Mouse (Mus musculus) heart, postnatal 10 days (tissue): ENCODE results near the gene Elf1. TPM values are rescaled to one million over a fixed set of nuclear protein-coding genes. Genes with fewer than 3 reads are reported as not detected.
A peak's percentile ranks its signal among the peaks of the same experiment; 100 is the strongest.
"Not testable (repeated sequence)": the region's sequence is repeated elsewhere in the genome, so short reads cannot be mapped to it uniquely, and the experiment has no call there.

Experiments
- DNase-seq, 2 experiments: peaks; one replicate each; pipeline ENCODE4 v3.0.0; 2021
- intact Hi-C: fragments of 180-260 bp; cut with DNase I; formaldehyde crosslinking; loops from one replicate; pipeline ENCODE4 v1.15.1; 2025
- total RNA-seq, 2 experiments: library from RNA; stranded (reverse); gene quantifications; 2 replicates each; pipeline ENCODE4 v1.2.3; 2021

Gene Elf1
- total RNA-seq, 2 experiments from 2014 or later = 21.3 to 23.3 TPM

DNA sequence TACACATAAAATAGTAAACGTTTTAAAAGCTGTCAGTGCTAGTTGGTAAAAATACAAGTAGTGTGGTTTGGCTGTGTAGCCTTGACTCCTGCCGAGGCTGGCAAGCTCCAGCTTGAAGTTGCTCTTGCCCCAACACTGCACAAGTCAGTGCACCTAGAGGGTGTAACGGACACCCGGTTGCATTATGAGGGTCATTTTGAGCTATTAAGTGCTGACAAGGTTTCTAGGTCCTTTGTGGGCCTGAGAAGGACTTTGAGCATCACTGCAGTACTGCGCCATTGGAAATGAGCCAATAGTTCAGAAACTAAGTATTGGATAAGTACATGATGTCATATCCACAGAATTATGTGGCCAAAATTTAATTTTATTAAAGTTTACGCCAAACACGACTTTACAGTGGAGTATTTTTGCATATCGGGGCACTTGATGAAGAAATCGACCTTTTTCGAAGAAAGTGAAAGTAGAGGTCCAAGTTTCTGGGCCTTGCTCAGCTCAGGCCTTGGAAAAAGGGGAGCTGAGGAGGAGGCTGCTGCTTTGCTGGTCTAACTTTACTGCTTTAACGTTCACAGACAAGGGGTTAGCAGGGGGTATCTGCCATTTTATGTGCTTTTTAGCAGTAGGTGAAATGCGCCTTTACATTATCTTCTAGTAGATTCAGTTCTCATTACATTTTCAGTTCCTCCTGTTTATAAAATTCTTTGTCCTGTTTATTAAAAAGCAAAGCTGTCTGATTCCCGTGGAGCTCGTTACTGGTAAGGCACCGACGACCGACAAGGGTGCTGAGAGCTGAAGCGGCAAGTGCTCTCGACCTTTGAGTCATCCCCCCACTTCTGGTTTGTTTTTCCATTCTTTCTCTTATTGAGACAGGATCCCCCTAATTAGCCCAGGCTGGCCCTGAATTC, 38.0 kb downstream of the Elf1 start:
- intact Hi-C loops = no loop called here
- no peak for DNase-seq

DNA sequence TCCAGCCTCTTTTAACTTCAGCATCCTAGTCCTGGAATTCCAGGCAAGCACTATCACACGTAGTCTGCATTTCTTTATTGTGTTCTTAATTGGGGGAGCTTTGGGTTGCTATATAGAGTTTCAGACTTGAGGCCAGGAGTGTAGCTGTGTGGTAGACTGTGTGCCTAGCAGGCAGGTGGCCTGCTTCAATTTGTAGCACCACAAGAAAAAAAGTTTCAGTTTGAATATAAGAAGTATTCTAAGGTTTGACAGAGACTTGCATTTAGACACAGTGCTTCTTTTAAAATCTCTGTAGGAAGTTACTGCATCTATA, 38.6 kb downstream of the Elf1 start:
- no peak for DNase-seq
- intact Hi-C loops = no loop called here

DNA sequence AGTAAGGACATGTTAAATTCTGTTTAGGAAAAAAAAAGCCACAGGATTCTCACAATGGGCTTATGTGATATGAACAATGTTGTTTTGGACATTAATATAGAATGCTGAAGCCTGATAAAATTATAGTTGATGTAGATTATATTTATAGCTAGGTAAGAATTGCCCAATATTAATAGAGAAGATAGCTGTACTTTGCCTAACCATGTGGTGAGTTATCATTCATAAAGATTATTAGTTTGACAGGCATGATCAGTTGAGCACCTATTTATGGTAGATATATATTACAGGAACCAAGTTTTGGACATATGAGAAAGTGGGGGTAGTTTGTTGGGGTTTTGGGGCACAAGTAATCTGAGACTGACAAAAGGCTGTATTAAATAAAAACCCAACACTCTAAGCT, 39.6 kb downstream of the Elf1 start:
- intact Hi-C loops = loop anchor here (5.0 kb wide), 1 partner anchor 42 kb away; no protein-coding TSS in a partner anchor
- DNase-seq = no peak

DNA sequence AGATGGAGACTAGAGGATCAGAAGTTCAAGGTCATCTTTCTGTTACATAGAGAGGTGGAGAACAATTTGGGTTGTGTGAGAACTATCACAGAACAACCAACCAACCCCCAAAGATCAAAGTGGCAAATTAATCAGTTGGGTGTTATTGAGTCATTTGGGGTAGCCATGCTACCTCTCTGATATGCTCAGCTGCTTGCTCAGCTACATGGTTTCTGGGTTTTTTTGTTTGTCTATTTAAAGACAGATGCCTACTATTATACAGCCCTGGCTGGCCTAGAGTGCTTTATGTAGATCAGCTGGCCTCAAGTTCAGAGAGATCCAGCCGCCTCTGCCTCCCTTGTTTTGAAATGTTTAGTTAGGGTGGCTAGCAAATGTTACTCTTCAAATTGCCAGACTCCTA, 40.1 kb downstream of the Elf1 start:
- no peak for DNase-seq
- intact Hi-C loops = loop anchor here (5.0 kb wide), 1 partner anchor 41 kb away; no protein-coding TSS in a partner anchor

DNA sequence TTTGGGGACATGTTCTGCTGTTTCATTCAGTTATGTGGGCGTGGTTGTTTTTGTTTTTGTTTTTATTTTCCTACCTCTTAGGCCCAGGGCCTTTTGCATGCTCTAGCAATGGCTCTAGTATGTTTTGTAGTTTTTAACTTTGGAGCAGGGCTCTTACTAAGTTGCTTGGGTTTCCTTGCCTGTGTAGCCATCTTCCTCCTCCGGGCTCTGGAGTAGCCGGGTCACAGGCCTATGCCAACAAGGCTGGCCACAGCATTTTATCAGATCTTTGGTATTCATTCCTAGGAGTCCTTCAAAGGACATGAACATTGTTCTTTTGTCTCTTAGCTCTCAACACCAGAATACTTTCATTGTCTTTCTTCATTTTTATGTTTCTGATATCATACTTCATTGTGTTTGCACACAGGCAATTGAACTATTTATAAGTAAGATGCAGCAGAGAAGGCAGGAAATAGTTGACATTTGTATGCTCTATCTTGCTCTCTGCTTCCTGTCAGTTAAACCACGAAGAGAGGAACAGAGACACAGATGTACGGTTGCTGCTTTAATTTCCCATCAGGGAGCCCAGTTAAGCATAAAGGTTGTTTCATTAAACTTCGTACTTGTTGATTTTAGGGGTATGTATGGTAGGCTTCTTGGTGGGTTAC, 40.6 kb downstream of the Elf1 start:
- DNase-seq = no peak
- intact Hi-C loops = loop anchor here (5.0 kb wide), 1 partner anchor 41 kb away; no protein-coding TSS in a partner anchor

DNA sequence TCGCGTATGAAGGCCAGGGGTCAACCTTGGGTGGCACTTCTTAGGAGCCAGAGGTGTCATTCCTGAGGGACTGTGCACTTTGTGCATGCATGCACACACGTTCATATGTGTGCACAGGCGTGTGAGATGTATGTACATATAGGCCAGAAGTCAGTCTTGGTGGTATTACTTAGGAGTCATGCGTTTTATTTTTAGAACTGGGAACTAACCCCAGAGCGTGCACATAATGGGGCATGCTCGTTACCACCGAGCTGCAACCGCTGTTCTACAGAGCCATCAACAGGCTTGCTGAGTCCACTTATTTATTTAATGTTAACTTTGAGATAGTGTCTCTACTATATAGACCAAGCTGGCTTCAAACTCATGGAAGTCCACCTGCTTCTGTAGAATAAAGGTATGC, 41.4 kb downstream of the Elf1 start:
- intact Hi-C loops = loop anchor here (5.0 kb wide), 1 partner anchor 40 kb away; no protein-coding TSS in a partner anchor
- no peak for DNase-seq

DNA sequence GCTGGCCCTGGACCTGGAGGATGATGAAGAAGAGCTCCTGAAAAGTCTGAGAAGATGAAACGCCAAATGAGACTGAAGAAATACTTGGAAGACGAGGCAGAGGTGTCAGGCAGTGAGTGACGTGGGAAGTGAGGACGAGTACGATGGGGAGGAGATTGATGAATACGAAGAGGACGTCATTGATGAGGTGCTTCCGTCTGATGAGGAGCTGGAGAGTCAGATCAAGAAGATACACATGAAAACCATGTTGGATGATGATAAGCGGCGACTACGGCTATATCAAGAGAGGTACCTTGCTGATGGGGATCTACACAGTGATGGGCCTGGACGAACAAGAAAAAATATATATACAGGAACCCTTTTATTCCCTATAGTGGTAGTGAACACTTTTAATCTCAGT, 45.1 kb downstream of the Elf1 start:
- intact Hi-C loops = not testable (repeated sequence)

DNA sequence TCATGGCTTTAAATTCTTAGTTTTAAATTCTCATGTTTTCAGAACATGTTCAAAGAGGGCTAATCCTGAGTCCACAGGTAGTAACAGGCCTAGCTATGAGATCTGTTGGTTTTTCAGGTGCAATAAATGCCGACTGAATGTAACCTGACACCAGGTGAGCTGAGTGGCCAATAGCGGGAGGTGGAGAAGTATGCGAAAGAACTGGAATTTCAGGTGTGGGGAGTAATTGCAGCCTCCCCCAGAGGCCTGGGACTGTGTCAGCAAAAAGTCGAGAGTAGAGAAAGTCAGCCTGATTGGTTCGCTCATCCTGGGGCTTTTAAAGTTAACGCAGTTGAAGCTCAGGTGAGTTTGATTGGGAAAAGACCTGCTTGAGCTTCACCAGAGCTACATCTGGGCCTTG, 46.7 kb downstream of the Elf1 start:
- DNase-seq = no peak
- intact Hi-C loops = no loop called here

More for the DNA sequence above, 45.1 kb downstream of the Elf1 start:
- DNase-seq = not testable (repeated sequence)

DNA sequence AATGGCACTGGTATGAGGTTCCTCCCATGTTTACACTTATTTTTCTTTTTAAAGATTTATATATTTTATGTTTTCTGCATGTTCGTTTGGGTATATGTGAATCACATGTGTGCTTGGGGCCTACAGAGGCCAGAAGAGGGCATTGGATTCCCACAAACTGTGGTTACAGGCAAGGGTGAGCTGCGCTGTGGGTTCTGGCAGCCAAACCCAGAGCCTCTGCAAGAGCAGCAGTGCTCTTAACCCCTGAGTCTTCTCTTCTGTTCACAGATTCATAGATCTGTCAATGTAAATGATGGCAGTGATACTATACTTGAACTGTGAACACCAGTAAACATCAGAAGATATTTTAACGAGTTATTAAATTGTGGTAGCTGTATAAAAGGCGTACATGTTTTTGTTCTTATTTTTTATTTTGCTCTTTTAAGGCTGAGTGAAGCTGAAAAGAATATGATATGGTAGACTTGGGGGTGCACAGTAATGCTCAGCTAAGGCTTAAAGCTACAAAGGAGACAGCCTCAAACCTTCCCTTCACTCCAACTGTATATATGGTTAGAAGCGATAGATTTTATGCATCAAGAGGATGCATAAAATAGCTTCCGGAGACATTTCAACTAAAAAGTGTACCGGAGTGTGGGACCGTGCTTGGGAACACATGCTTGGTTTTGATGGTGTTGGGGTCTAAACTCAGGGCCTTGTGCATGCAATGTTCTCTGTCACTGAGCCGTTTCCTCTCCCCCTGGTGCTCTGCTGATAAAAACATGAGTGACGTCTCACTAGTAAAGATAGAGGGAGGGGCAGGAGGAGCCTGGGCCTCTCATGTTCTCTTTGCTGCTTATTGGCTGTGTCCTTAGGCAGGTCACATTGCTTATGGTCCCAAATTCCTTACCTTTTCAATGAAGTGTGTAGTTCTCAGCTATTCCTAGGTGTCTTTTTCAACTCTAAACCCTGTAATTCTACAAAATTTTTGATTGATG, 48.9 kb downstream of the Elf1 start:
- intact Hi-C loops = loop anchor here (10.0 kb wide), 1 partner anchor 45 kb away; the partner anchor contains the start of genes Elf1 and Wbp4

DNA sequence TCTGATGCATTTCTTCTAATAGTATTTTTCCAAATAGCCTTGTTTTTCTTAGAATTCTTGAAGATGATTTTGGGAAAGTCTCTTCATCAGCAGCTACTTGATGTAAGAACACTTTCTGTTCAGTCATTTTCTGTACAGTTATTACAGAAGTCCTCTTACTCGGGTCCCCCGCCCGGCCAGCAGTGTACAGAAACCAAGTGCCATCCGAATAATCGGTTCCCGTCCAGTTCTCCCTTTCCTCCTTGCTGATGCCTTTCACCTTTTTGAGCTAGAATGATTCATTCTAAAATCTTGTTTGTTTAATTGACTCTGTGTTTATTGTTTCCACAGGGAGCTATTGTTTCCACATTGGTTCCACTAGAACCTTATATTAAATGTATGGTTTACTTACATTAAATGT, 49.8 kb downstream of the Elf1 start:
- intact Hi-C loops = loop anchor here (10.0 kb wide), 1 partner anchor 46 kb away; the partner anchor contains the start of genes Elf1 and Wbp4
- DNase-seq = no peak

More for the DNA sequence above, 48.9 kb downstream of the Elf1 start:
- DNase-seq = no peak

DNA sequence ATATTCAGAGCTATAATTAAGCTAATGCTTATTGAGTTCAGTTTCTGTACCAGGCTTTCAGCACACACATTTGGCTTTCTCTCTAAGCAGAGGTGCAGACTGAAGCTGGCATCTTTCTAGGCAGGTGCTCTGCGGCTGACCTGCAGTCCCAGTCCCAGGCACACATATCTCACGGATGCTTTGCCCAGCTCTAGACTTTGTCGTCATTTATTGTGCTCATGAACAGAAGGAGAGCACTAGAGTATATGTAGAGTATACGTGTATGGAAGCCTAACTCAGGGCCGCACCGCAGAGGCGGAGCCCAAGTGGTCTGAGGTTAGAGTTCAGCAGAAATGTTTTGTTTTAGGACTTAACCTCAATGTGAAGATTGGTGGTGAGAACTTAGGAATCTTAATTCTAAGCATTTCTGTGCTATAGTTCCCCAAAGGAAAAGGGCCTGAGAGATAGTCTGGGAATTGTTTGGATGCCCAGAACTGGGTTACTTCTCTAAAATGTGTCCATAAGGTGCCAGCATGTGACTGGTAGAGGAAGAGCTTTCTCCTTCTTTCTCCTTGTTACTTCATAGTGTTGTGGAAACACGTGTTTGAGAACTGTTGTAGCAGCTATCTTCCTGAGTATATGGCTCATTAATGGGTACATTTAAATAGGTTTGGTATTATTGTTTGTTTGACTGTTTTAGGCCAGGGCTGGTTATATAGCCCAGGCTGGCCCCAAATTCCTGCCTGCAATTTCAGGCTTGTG, 51.2 kb downstream of the Elf1 start:
- intact Hi-C loops = loop anchor here (10.0 kb wide), 1 partner anchor 47 kb away; the partner anchor contains the start of genes Elf1 and Wbp4
- DNase-seq = no peak

DNA sequence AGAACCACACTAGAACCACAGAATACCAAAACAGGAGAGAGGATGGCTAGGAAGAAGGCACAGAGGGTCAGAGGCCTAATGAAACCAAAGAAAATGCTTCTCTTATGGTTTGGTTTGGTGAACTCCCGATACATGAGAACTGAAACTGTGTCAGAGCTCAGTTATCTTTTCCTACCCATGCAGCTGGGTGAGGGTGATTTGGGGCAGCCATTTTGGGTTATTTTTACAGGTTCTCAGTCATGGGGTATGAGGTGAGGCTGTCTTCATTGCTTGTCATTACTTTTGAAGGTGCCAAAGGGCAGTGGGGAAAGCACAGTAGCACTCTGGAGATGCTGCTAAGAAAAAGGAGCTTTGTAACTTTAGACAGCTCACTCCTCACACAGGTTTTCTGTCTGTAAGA, 52.4 kb downstream of the Elf1 start:
- intact Hi-C loops = loop anchor here (10.0 kb wide), 1 partner anchor 49 kb away; the partner anchor contains the start of genes Elf1 and Wbp4
- no peak for DNase-seq

DNA sequence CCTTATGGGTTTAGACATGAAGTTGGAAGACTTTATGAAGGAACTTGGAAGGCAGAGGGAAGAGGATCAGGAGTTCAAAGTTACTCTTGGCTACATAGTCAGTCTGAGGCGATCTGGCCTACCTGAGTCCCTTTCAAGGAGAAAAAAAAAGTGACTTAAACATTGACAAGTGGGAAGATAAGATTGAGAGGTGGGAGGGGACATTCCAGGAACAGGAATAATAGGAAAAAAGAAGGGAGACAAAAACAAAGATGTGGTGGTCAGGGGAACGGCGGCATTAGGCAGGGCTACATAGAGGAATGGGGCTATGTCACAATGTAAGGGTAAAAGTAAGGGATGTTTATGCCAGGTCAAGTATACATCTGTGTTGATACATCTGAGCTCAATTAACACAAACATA, 53.2 kb downstream of the Elf1 start:
- intact Hi-C loops = loop anchor here (10.0 kb wide), 1 partner anchor 49 kb away; the partner anchor contains the start of genes Elf1 and Wbp4
- no peak for DNase-seq

DNA sequence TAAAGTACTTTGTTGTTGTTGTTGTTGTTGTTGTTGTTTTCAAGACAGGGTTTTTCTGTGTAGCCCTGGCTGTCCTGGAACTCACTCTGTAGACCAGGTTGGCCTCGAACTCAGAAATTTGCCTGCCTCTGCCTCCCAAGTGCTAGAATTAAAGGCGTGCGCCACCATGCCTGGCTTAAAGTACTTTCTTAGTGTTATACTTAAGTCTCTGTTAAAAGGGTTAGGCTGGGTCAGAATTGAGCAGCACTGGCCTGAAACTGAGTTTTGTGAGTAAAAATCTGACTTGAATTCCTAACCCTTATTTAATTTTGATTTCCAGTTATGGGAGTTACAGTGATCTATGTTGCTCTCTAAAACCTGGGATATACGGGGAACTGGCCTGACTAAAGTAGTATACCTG, 53.7 kb downstream of the Elf1 start:
- not testable (repeated sequence) for DNase-seq
- intact Hi-C loops = loop anchor here (10.0 kb wide), 1 partner anchor 50 kb away; the partner anchor contains the start of genes Elf1 and Wbp4

DNA sequence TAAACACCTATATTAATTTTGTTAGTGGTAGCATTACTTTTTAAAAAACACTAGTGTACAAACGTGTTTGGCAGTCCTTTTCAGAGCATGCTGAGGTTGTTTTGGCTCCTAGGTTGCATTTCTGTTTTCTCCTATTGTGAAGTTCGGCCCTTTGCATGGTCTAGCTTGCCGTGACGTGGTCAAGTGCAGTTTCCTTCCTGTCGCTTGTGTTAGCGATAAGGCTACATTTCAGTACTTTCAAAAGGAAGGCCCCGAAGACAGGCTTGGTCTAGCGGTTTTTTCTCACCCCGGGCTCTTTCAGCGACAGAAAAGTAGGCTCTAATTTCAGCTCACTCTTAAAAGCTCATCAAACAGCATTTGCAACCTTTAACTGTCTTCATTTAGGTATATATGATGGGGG, 54.3 kb downstream of the Elf1 start:
- intact Hi-C loops = loop anchor here (10.0 kb wide), 1 partner anchor 51 kb away; the partner anchor contains the start of genes Elf1 and Wbp4
- peak; percentile 57 to 66 for DNase-seq

DNA sequence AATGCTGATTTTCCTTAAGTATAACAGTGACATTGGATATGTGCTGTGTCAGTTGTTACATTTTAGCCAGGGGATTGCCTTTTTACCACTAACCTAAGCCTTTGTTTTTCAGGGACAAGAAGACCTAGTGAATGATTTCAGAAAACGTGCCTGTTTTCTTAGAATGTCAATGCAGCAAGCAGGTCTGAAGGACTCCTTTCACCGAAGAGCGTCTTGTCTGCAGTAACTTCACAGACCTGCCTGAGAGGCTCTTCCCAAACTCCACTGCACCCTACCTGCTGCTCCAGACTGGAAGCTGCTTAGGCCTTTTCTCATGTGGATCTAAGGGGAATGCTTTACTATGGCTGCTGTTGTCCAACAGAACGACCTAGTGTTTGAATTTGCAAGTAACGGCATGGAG, 55.0 kb downstream of the Elf1 start:
- no peak for DNase-seq
- intact Hi-C loops = loop anchor here (10.0 kb wide), 1 partner anchor 51 kb away; the partner anchor contains the start of genes Elf1 and Wbp4

DNA sequence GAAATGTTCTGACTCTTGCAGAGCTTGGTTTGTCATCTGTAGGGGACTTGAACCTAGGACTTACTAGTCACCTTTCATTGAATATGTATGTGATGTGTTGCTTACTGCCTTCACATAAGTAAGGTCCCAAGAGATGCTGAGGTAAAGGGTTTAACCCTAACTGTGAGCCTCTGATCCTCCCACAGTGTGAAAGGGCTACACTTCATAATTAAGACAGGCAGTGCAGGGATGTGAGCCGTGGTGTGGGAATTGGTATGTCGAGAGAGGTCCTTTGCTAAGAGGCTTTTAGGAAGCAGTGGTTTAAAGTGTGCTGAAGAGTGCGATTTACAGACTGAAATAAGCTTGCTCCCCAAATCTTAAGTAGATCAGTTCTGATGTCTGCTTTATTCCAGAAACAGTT, 55.8 kb downstream of the Elf1 start:
- intact Hi-C loops = loop anchor here (10.0 kb wide), 1 partner anchor 52 kb away; the partner anchor contains the start of genes Elf1 and Wbp4
- DNase-seq = no peak

DNA sequence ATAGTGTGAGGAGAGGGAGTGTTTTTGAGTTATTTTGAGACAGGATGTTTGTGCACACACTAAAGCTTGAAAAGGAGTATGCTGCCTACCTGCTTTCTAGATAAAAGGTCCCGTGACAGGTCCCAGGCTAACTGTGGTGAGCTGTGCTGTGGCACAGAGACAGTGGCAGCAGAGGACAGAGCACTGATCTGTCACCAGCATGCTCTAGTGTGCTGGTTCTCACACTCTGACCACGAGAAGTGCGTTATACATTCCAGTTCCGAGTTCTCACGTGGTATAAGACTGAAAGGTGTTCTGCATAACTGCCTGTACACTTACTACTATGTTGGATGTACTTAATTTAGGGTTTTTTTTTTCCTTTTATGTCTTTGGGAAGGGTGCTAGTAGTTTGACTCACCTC, 56.5 kb downstream of the Elf1 start:
- intact Hi-C loops = loop anchor here (10.0 kb wide), 1 partner anchor 53 kb away; the partner anchor contains the start of genes Elf1 and Wbp4
- no peak for DNase-seq

DNA sequence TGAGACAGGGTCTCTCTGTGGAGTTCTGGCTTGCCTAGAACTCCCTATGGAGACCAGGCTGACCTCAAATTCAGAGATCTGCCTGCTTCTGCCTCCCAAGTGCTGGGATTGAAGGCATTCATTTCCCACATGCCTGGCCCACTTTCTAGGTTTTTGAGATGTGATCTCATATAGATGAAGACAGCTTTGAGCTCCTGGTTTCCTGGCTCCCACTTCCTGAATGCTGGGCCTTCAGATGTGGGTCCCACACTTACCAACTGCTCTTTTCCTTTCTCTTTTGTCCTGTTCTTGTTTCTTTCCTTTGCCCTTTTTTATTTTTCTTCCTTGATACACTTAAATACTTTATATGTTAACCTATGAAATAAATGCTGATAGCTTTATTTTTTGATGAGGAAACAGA, 56.9 kb downstream of the Elf1 start:
- intact Hi-C loops = loop anchor here (10.0 kb wide), 1 partner anchor 53 kb away; the partner anchor contains the start of genes Elf1 and Wbp4
- no peak for DNase-seq
